Mouse (Mus musculus): Measurements from ENCODE around the gene Wwp2.

DNA sequence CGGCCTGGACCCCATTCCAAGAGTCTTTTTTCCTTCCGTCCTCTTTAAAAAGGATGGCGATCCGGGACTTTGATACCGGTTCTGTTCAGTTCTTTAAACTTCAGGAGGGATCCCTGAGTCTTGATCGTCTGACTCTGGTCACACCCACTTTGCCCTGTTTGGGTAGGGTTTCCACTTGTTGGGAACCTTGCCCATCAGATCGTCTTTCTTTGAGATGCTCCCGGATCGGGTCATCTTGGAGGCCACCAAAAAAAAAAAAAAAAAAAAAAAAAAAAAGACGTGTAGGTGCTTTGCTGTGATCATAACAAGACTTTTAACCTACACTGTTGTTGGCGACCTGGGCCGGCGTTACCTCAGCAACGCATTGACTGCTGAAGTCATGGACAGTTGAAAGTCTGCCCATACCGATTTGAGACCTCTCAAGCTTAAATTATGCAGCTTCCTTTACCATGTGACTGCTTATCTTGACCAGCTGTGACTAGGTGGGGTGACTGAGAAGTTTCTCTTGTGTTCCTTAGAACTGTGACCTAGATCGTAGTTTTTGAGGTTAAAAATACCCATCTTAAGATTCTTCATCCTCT lies 766 bp downstream of the Wwp2 start:
- no peak for TF ChIP-seq CTCF (IDR thresholded peaks at IDR 0.05; ENCODE audit: low read depth)
- TF ChIP-seq EP300 (optimal IDR thresholded peaks at IDR 0.05): no peak

All from stomach, postnatal 0 days (tissue).